ENCODE assay signal across 8 mouse cellular contexts in the genomic region with DNA sequence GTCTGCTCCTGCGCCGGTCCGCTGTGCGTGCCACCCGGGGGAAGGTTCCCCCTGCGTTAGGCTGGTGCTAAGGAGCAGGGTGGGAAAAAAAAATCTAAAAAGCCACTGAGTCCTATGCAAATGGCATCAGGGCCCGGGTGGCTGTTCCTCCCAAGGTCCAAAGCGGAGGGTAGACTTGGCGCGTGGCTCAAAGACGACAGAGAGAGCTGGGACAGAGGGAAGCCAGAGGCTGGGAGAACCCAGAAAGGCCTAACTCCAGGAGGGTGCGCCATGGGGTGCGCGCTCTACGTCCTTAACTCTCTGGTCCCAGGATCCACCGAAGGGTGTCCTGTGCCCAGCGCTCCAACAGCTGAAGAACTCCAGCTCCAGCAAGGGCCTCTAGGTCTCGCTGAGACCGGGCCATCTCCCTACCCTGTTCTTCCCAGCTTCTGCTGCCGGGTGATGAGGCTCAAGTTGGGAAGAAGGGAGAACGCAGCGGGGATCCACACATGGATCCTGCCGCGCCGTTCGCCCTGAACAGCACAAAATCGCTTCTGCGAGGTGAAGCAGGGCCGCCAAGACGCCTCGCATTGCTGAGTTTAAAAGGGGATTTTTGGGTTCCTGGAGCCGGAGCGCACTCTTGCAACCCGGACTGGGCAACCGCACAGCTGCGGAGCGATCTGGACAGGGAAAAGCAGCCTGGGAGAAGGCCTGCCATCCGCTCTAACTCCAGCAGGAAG. TPM values are rescaled to one million over a fixed set of nuclear protein-coding genes. Genes with fewer than 3 reads are reported as not detected.
DNase-seq lines count a peak whose midpoint lies in the region; ATAC-seq and TF ChIP-seq lines count a peak whose summit lies in the region.

No protein-coding gene starts in this region.

- peak overlapping the region; percentile 83 for H3K27ac ChIP-seq in embryonic facial prominence, embryonic 12.5 days
- H3K27ac ChIP-seq in heart, embryonic 14.5 days (replicated peaks in 1 of 2; ENCODE audit: control insufficient read depth in 1 of 2, insufficient read depth in 1 of 2, low read depth in 2 of 2, low read length in 2 of 2): no peak overlapping the region
- H3K27ac ChIP-seq in kidney, postnatal 0 days: peak overlapping the region; percentile 91
- peak overlapping the region; percentile 71 for H3K27ac ChIP-seq in midbrain, embryonic 12.5 days (replicated peaks)

- peaks cover 11% of the 10 kb centered on the region for H3K36me3 ChIP-seq in embryonic facial prominence, embryonic 12.5 days
- H3K36me3 ChIP-seq in heart, embryonic 14.5 days (ENCODE audit: control insufficient read depth, insufficient read depth, low read length): no peaks in the 10 kb centered on the region
- H3K36me3 ChIP-seq in kidney, postnatal 0 days (ENCODE audit: insufficient read depth, low read length): peaks cover 11% of the 10 kb centered on the region
- H3K36me3 ChIP-seq in midbrain, embryonic 12.5 days: 0 out of 2 replicates have a peak, but pooled peaks cover 6% of the 10 kb centered on the region

- H3K4me3 ChIP-seq in embryonic facial prominence, embryonic 12.5 days: peak overlapping the region; percentile 39
- H3K4me3 ChIP-seq in heart, embryonic 14.5 days (ENCODE audit: control insufficient read depth in 1 of 2, insufficient read depth in 1 of 2, low read depth in 1 of 2, low read length in 2 of 2): peak overlapping the region; percentile 24 to 43
- peak overlapping the region; percentile 67 for H3K4me3 ChIP-seq in kidney, postnatal 0 days (replicated peaks; ENCODE audit: low read depth, low read length)
- H3K4me3 ChIP-seq in midbrain, embryonic 12.5 days: peak overlapping the region; percentile 48

- no peak for ATAC-seq in embryonic facial prominence, embryonic 12.5 days (ENCODE audit: insufficient number of reproducible peaks, insufficient read depth, low FRiP score, low TSS enrichment)
- ATAC-seq in heart, embryonic 14.5 days (ENCODE audit: insufficient number of reproducible peaks, insufficient read depth, low FRiP score, low read depth): no peak
- no peak for ATAC-seq in kidney, postnatal 0 days (replicated peaks; ENCODE audit: low FRiP score, low read depth)
- no peak for ATAC-seq in midbrain, embryonic 12.5 days (ENCODE audit: low FRiP score, low read depth)
- no peak for ATAC-seq in monocyte, adult 5-6 weeks (replicated peaks; ENCODE audit: insufficient number of reproducible peaks, low FRiP score, low TSS enrichment, poor library complexity, severe bottlenecking)

- WGBS in embryonic facial prominence, embryonic 12.5 days: 4% methylated on average over 38 of the region's 38 CpGs
- 7% methylated on average over 38 of the region's 38 CpGs for WGBS in heart, embryonic 14.5 days
- WGBS in kidney, postnatal 0 days: 3% methylated on average over 38 of the region's 38 CpGs
- under 1% methylated on average over 38 of the region's 38 CpGs for WGBS in midbrain, embryonic 12.5 days

- no peak for TF ChIP-seq CTCF in kidney, postnatal 0 days (IDR thresholded peaks at IDR 0.05; ENCODE audit: low read depth)

- peak overlapping the region; percentile 63 for H3K9ac ChIP-seq in embryonic facial prominence, embryonic 12.5 days
- peak overlapping the region; percentile 60 for H3K9ac ChIP-seq in heart, embryonic 14.5 days (ENCODE audit: low read length)
- H3K9ac ChIP-seq in kidney, postnatal 0 days (ENCODE audit: low read depth, low read length): peak overlapping the region; percentile 85
- peak overlapping the region; percentile 70 for H3K9ac ChIP-seq in midbrain, embryonic 12.5 days (replicated peaks)

- peaks cover 25% of the 10 kb centered on the region for H3K4me1 ChIP-seq in embryonic facial prominence, embryonic 12.5 days
- peaks cover 7 to 29% of the 10 kb centered on the region in 2 experiments; a peak in 3 of 4 replicates for H3K4me1 ChIP-seq in heart, embryonic 14.5 days (ENCODE audit: control insufficient read depth in 2 of 2, insufficient read depth in 2 of 2, low read length in 2 of 2)
- H3K4me1 ChIP-seq in kidney, postnatal 0 days (replicated peaks; ENCODE audit: insufficient read depth, low read length): peaks cover 10% of the 10 kb centered on the region; the same call in 1 of the 2 replicates
- peaks cover 39% of the 10 kb centered on the region for H3K4me1 ChIP-seq in midbrain, embryonic 12.5 days

- H3K4me2 ChIP-seq in embryonic facial prominence, embryonic 12.5 days (replicated peaks): peak overlapping the region; percentile 67
- H3K4me2 ChIP-seq in heart, embryonic 14.5 days (ENCODE audit: low read length): peak overlapping the region; percentile 79
- H3K4me2 ChIP-seq in kidney, postnatal 0 days (ENCODE audit: low read length): peak overlapping the region; percentile 89
- H3K4me2 ChIP-seq in midbrain, embryonic 12.5 days (replicated peaks): peak overlapping the region; percentile 69

- H3K9me3 ChIP-seq in embryonic facial prominence, embryonic 12.5 days: no peaks in the 10 kb centered on the region
- no peaks in the 10 kb centered on the region for H3K9me3 ChIP-seq in heart, embryonic 14.5 days (ENCODE audit: control insufficient read depth, low read length)
- H3K9me3 ChIP-seq in kidney, postnatal 0 days (replicated peaks; ENCODE audit: low read length): no peaks in the 10 kb centered on the region
- H3K9me3 ChIP-seq in midbrain, embryonic 12.5 days: no peaks in the 10 kb centered on the region

- peak; percentile 19 to 30 for DNase-seq in cerebellum, postnatal 14 days
- DNase-seq in cerebellum, adult 11 months: no peak
- DNase-seq in kidney, postnatal 0 days (ENCODE audit: low spot score): peak; percentile 71
- DNase-seq in yolk sac, embryonic 10.5 days (ENCODE audit: low spot score): peak; percentile 48

- H3K27me3 ChIP-seq in embryonic facial prominence, embryonic 12.5 days: peaks cover 8% of the 10 kb centered on the region; the same call in 1 of the 2 replicates
- H3K27me3 ChIP-seq in heart, embryonic 14.5 days (ENCODE audit: control insufficient read depth, insufficient read depth, low read length): peaks cover 33% of the 10 kb centered on the region
- no peaks in the 10 kb centered on the region for H3K27me3 ChIP-seq in kidney, postnatal 0 days (ENCODE audit: insufficient read depth, low read length)
- peaks cover 23% of the 10 kb centered on the region for H3K27me3 ChIP-seq in midbrain, embryonic 12.5 days

RNA-seq across cellular contexts. Expression of a gene that starts 6.7 kb away (rescaled TPM):
- 35.5 and 40.3 TPM in 2 replicates for polyA plus RNA-seq in embryonic facial prominence, embryonic 12.5 days (2016; fragmentation: Nextera tagmentation; extraction: Ambion mirVana)
- polyA plus RNA-seq in heart, embryonic 14.5 days (2014; fragmentation: Nextera tagmentation; extraction: Ambion mirVana): 0.67 and 1.6 TPM in 2 replicates
- 34.2 and 41.4 TPM in 2 replicates for polyA plus RNA-seq in kidney, postnatal 0 days (2015; fragmentation: Nextera tagmentation; extraction: Ambion mirVana)
- 19.4 and 22.4 TPM in 2 replicates for polyA plus RNA-seq in midbrain, embryonic 12.5 days (2016; fragmentation: Nextera tagmentation; extraction: Ambion mirVana)
- 0.38 to 0.64 TPM (median 0.58 TPM) in 3 replicates for total RNA-seq in monocyte, adult 5-6 weeks (2017)

RNA-seq across cellular contexts. Expression of a gene that starts 36.8 kb away (rescaled TPM):
- polyA plus RNA-seq in embryonic facial prominence, embryonic 12.5 days (2016; fragmentation: Nextera tagmentation; extraction: Ambion mirVana): 0.28 and 0.69 TPM in 2 replicates
- 0.95 and 1.2 TPM in 2 replicates for polyA plus RNA-seq in heart, embryonic 14.5 days (2014; fragmentation: Nextera tagmentation; extraction: Ambion mirVana)
- 0.83 and 1.3 TPM in 2 replicates for polyA plus RNA-seq in kidney, postnatal 0 days (2015; fragmentation: Nextera tagmentation; extraction: Ambion mirVana)
- polyA plus RNA-seq in midbrain, embryonic 12.5 days (2016; fragmentation: Nextera tagmentation; extraction: Ambion mirVana): 0.52 TPM in 1 of 2 replicates, not detected in the other
- 6.4 to 20.3 TPM (median 10.3 TPM) in 3 replicates for total RNA-seq in monocyte, adult 5-6 weeks (2017)

Comparison
In these comparisons a context has a peak if more than half of its experiments do, and no peak if none do; other contexts are left out.
1. H3K27ac ChIP-seq: peak in embryonic facial prominence, embryonic 12.5 days (single experiment), kidney, postnatal 0 days (single experiment) and midbrain, embryonic 12.5 days (single experiment); none in heart, embryonic 14.5 days (0 of 2).
2. Peak in every context shown above with its lines, with median percentiles within 50 percentile points of each other: H3K4me2 ChIP-seq, H3K4me3 ChIP-seq and H3K9ac ChIP-seq.